In genomic region chr3:152783792-152784191, GRCm38 (mm10) we compare ENCODE assay signal across 8 mouse cellular contexts.
DNase-seq lines count a peak whose midpoint lies in the region; ATAC-seq lines count a peak whose summit lies in the region.

No protein-coding gene starts in this region.

- no peak overlapping the region for H3K27ac ChIP-seq in intestine, embryonic 15.5 days
- H3K27ac ChIP-seq in stomach, embryonic 14.5 days (ENCODE audit: low read length) = no peak overlapping the region

- H3K27me3 ChIP-seq in intestine, embryonic 15.5 days (replicated peaks) = no peaks in the 10 kb centered on the region
- H3K27me3 ChIP-seq in stomach, embryonic 14.5 days (ENCODE audit: control insufficient read depth, insufficient read depth, low read length) = no peaks in the 10 kb centered on the region

- DNase-seq in urinary bladder, postnatal 14 days (ENCODE audit: low spot score) = peak; percentile 74
- no peak for DNase-seq in urinary bladder, postnatal 10 days (ENCODE audit: low spot score)
- DNase-seq in cerebellum, adult 8-10 months = peak; percentile 56
- DNase-seq in gastrocnemius, adult 18-20 months (ENCODE audit: low spot score) = peak; percentile 66
- DNase-seq in liver = peak; percentile 77

- H3K9me3 ChIP-seq in intestine, embryonic 15.5 days = no peaks in the 10 kb centered on the region
- no peaks in the 10 kb centered on the region for H3K9me3 ChIP-seq in stomach, embryonic 14.5 days (ENCODE audit: control insufficient read depth, low read depth, low read length)

- 0 out of 2 replicates have a peak, but pooled peaks cover 6% of the 10 kb centered on the region for H3K36me3 ChIP-seq in intestine, embryonic 15.5 days
- no peaks in the 10 kb centered on the region for H3K36me3 ChIP-seq in stomach, embryonic 14.5 days (ENCODE audit: control insufficient read depth, insufficient read depth, low read length)

- 16% methylated on average over 7 of the region's 7 CpGs for WGBS in intestine, embryonic 15.5 days
- 11% methylated on average over 7 of the region's 7 CpGs for WGBS in stomach, embryonic 14.5 days

- H3K4me3 ChIP-seq in intestine, embryonic 15.5 days (replicated peaks) = no peak overlapping the region
- no peak overlapping the region for H3K4me3 ChIP-seq in stomach, embryonic 14.5 days (ENCODE audit: low read depth, low read length)

- peak; percentile 72; the same call in 1 of the 2 replicates for ATAC-seq in intestine, embryonic 15.5 days
- peak; percentile 60 for ATAC-seq in monocyte, adult 5-6 weeks (replicated peaks; ENCODE audit: insufficient number of reproducible peaks, low FRiP score, low TSS enrichment, poor library complexity, severe bottlenecking)
- ATAC-seq in stomach, embryonic 14.5 days (ENCODE audit: insufficient number of reproducible peaks, insufficient read depth, low FRiP score, low read depth) = peak; percentile 67

- H3K4me2 ChIP-seq in intestine, embryonic 15.5 days (replicated peaks) = no peak overlapping the region
- no peak overlapping the region for H3K4me2 ChIP-seq in stomach, embryonic 14.5 days (replicated peaks; ENCODE audit: low read depth, low read length)

- H3K9ac ChIP-seq in intestine, embryonic 15.5 days = no peak overlapping the region
- no peak overlapping the region for H3K9ac ChIP-seq in stomach, embryonic 14.5 days (replicated peaks; ENCODE audit: low read depth, low read length)

- 0 out of 2 replicates have a peak, but pooled peaks cover 2% of the 10 kb centered on the region for H3K4me1 ChIP-seq in intestine, embryonic 15.5 days (replicated peaks)
- no peaks in the 10 kb centered on the region for H3K4me1 ChIP-seq in stomach, embryonic 14.5 days (ENCODE audit: control insufficient read depth, insufficient read depth, low read length)
